Comparison of ENCODE assay signal across 17 mouse cellular contexts in genomic region chr1:30536989-30537975, GRCm38 (mm10).
DNase-seq lines count a peak whose midpoint lies in the region; ATAC-seq and TF ChIP-seq lines count a peak whose summit lies in the region.
"Had no signal": no experiment of that assay in that cellular context is flagged by ENCODE, and none has a peak within 500 bp of the region (broad histone marks: within the 10 kb centered on the region; RNA-seq: fewer than 3 reads in every experiment).

No protein-coding gene starts in this region.

- H3K4me3 ChIP-seq in hindbrain, embryonic 14.5 days (replicated peaks; ENCODE audit: low read length) = no peak overlapping the region
- H3K4me3 ChIP-seq in hindbrain, postnatal 0 days (ENCODE audit: low read length) = no peak overlapping the region
- H3K4me3 ChIP-seq in embryonic facial prominence, embryonic 14.5 days (ENCODE audit: low read depth, low read length) = no peak overlapping the region
- H3K4me3 ChIP-seq in heart, adult 2 months = no peak overlapping the region
- H3K4me3 ChIP-seq: hindbrain, embryonic 15.5 days; limb, embryonic 15.5 days; liver, embryonic 15.5 days had no signal

- no peaks in the 10 kb centered on the region for H3K4me1 ChIP-seq in hindbrain, embryonic 14.5 days (replicated peaks; ENCODE audit: control insufficient read depth, insufficient read depth, low read length)
- no peaks in the 10 kb centered on the region for H3K4me1 ChIP-seq in hindbrain, postnatal 0 days (ENCODE audit: insufficient read depth, low read length)
- peaks cover 3% of the 10 kb centered on the region; the same call in 1 of the 2 replicates for H3K4me1 ChIP-seq in embryonic facial prominence, embryonic 14.5 days (ENCODE audit: control insufficient read depth, insufficient read depth, low read length)
- H3K4me1 ChIP-seq in heart, adult 2 months (ENCODE audit: control insufficient read depth, insufficient read depth, low read length) = no peaks in the 10 kb centered on the region
- H3K4me1 ChIP-seq: hindbrain, embryonic 15.5 days; limb, embryonic 15.5 days; liver, embryonic 15.5 days had no signal

- no peaks in the 10 kb centered on the region for H3K79me2 ChIP-seq in heart, adult 2 months (replicated peaks; ENCODE audit: control insufficient read depth, insufficient read depth, low read length)

- ATAC-seq in hindbrain, embryonic 14.5 days (ENCODE audit: low FRiP score) = no peak
- no peak for ATAC-seq in hindbrain, postnatal 0 days
- peak; percentile 44; the same call in 1 of the 2 replicates for ATAC-seq in embryonic facial prominence, embryonic 14.5 days (ENCODE audit: low read depth)
- ATAC-seq in erythroid progenitor cell, adult 5-6 weeks (replicated peaks; ENCODE audit: low FRiP score, poor library complexity, severe bottlenecking) = no peak
- ATAC-seq: midbrain, embryonic 16.5 days had no signal

- peak overlapping the region; percentile 15; the same call in 1 of the 2 replicates for H3K27ac ChIP-seq in hindbrain, embryonic 14.5 days
- no peak overlapping the region for H3K27ac ChIP-seq in hindbrain, postnatal 0 days
- no peak overlapping the region for H3K27ac ChIP-seq in embryonic facial prominence, embryonic 14.5 days (replicated peaks; ENCODE audit: low read depth, low read length)
- H3K27ac ChIP-seq in heart, adult 2 months = no peak overlapping the region
- H3K27ac ChIP-seq: hindbrain, embryonic 15.5 days; limb, embryonic 15.5 days; liver, embryonic 15.5 days; macrophage had no signal

- no peaks in the 10 kb centered on the region for H3K9me3 ChIP-seq in hindbrain, embryonic 14.5 days (ENCODE audit: control insufficient read depth, low read length)
- H3K9me3 ChIP-seq in hindbrain, postnatal 0 days (ENCODE audit: low read length) = no peaks in the 10 kb centered on the region
- H3K9me3 ChIP-seq in embryonic facial prominence, embryonic 14.5 days (ENCODE audit: control insufficient read depth, low read length) = no peaks in the 10 kb centered on the region
- H3K9me3 ChIP-seq: hindbrain, embryonic 15.5 days; limb, embryonic 15.5 days; liver, embryonic 15.5 days had no signal

- no peak overlapping the region for H3K4me2 ChIP-seq in hindbrain, embryonic 14.5 days (replicated peaks)
- H3K4me2 ChIP-seq in hindbrain, postnatal 0 days (ENCODE audit: low read depth, low read length) = no peak overlapping the region
- H3K4me2 ChIP-seq in embryonic facial prominence, embryonic 14.5 days (ENCODE audit: low read depth, low read length) = peak overlapping the region; percentile 19; the same call in 1 of the 2 replicates
- H3K4me2 ChIP-seq: hindbrain, embryonic 15.5 days; limb, embryonic 15.5 days; liver, embryonic 15.5 days had no signal

- TF ChIP-seq CTCF in hindbrain, postnatal 0 days (IDR thresholded peaks at IDR 0.05; ENCODE audit: low read depth) = no peak
- TF ChIP-seq CTCF in heart, adult 2 months (IDR thresholded peaks at IDR 0.05) = no peak

- no peaks in the 10 kb centered on the region for H3K36me3 ChIP-seq in hindbrain, embryonic 14.5 days (replicated peaks; ENCODE audit: control insufficient read depth, insufficient read depth)
- no peaks in the 10 kb centered on the region for H3K36me3 ChIP-seq in hindbrain, postnatal 0 days (ENCODE audit: insufficient read depth, low read length)
- H3K36me3 ChIP-seq in embryonic facial prominence, embryonic 14.5 days (ENCODE audit: control insufficient read depth, insufficient read depth, low read length) = no peaks in the 10 kb centered on the region
- no peaks in the 10 kb centered on the region for H3K36me3 ChIP-seq in heart, adult 2 months (ENCODE audit: control insufficient read depth, insufficient read depth, low read length)
- H3K36me3 ChIP-seq: hindbrain, embryonic 15.5 days; limb, embryonic 15.5 days; liver, embryonic 15.5 days had no signal

- intact Hi-C loops in heart, adult 2 months (cut with DNase I) = no loop called here

- TF ChIP-seq POLR2A in heart, adult 2 months (IDR thresholded peaks at IDR 0.05; ENCODE audit: insufficient read depth, low read depth, low read length) = no peak

- no peak overlapping the region for H3K9ac ChIP-seq in hindbrain, embryonic 14.5 days
- no peak overlapping the region for H3K9ac ChIP-seq in hindbrain, postnatal 0 days (replicated peaks; ENCODE audit: low read length)
- H3K9ac ChIP-seq in embryonic facial prominence, embryonic 14.5 days (ENCODE audit: low read depth, low read length) = no peak overlapping the region
- no peak overlapping the region for H3K9ac ChIP-seq in heart, adult 2 months (ENCODE audit: low read depth, low read length)
- H3K9ac ChIP-seq: hindbrain, embryonic 15.5 days; limb, embryonic 15.5 days; liver, embryonic 15.5 days had no signal

- WGBS in hindbrain, embryonic 14.5 days = 70% methylated on average over 11 of the region's 11 CpGs
- WGBS in hindbrain, postnatal 0 days = 70% methylated on average over 11 of the region's 11 CpGs
- WGBS in embryonic facial prominence, embryonic 14.5 days = 14% methylated on average over 11 of the region's 11 CpGs
- 68% methylated on average over 11 of the region's 11 CpGs for WGBS in heart, adult 2 months

- TF ChIP-seq EP300 in heart, adult 2 months (IDR thresholded peaks at IDR 0.05; ENCODE audit: insufficient read depth, low read depth, low read length) = no peak

- DNase-seq in hindbrain, embryonic 14.5 days (ENCODE audit: low spot score) = no peak
- no peak for DNase-seq in hindbrain, postnatal 0 days (ENCODE audit: low spot score)
- peak; percentile 9 for DNase-seq in embryo, embryonic 11.5 days (ENCODE audit: low read depth, low spot score)
- peak; percentile 42 for DNase-seq in embryonic facial prominence, embryonic 14.5 days (ENCODE audit: low spot score)
- peak; percentile 33 for DNase-seq in mesoderm, embryonic 11.5 days (ENCODE audit: low read depth, low spot score)
- DNase-seq in heart, adult 2 months = no peak
- DNase-seq: cerebellum, adult 9-11 months; heart, postnatal 36 days; kidney, adult 11 months; retina, postnatal 1 day; right cerebral cortex, postnatal 4 days had no signal

- no peaks in the 10 kb centered on the region for H3K27me3 ChIP-seq in hindbrain, embryonic 14.5 days (ENCODE audit: control insufficient read depth, insufficient read depth, low read length)
- no peaks in the 10 kb centered on the region for H3K27me3 ChIP-seq in hindbrain, postnatal 0 days (ENCODE audit: insufficient read depth, low read length)
- no peaks in the 10 kb centered on the region for H3K27me3 ChIP-seq in embryonic facial prominence, embryonic 14.5 days (replicated peaks; ENCODE audit: control insufficient read depth, insufficient read depth, low read length)
- H3K27me3 ChIP-seq in heart, adult 2 months (ENCODE audit: control insufficient read depth, insufficient read depth, low read length) = no peaks in the 10 kb centered on the region
- H3K27me3 ChIP-seq: hindbrain, embryonic 15.5 days; limb, embryonic 15.5 days; liver, embryonic 15.5 days had no signal

Comparison
In these comparisons a context has a peak if more than half of its experiments do, and no peak if none do; other contexts are left out.
1. DNase-seq: peak in embryo, embryonic 11.5 days (single experiment), embryonic facial prominence, embryonic 14.5 days (single experiment) and mesoderm, embryonic 11.5 days (single experiment); none in hindbrain, embryonic 14.5 days (single experiment), hindbrain, postnatal 0 days (single experiment) and heart, adult 2 months (0 of 2).